Comparison of ENCODE assay signal across 8 mouse cellular contexts in genomic region chr3:116661288-116661869, GRCm38 (mm10). TPM values are rescaled to one million over a fixed set of nuclear protein-coding genes. Genes with fewer than 3 reads are reported as not detected.
DNase-seq lines count a peak whose midpoint lies in the region; ATAC-seq and TF ChIP-seq lines count a peak whose summit lies in the region.

No protein-coding gene starts in this region.

- in situ Hi-C loops in CH12.LX (cut with MboI; ENCODE audit: low pct_ligation_motif_present, low pct_unique_long_range_greater_than_20kb, low sequenced_read_pairs): no loop called here

- no peaks in the 10 kb centered on the region for H3K36me3 ChIP-seq in heart, embryonic 13.5 days
- peaks cover 0 to 2% of the 10 kb centered on the region in 2 experiments for H3K36me3 ChIP-seq in CH12.LX (replicated peaks in 1 of 2; ENCODE audit: control insufficient read depth in 1 of 2, insufficient read depth in 1 of 2, low read length in 1 of 2)
- H3K36me3 ChIP-seq in liver, embryonic 12.5 days: no peaks in the 10 kb centered on the region

- H3K9me3 ChIP-seq in heart, embryonic 13.5 days: no peaks in the 10 kb centered on the region
- no peaks in the 10 kb centered on the region for H3K9me3 ChIP-seq in CH12.LX (replicated peaks; ENCODE audit: low read length)
- no peaks in the 10 kb centered on the region for H3K9me3 ChIP-seq in liver, embryonic 12.5 days (replicated peaks)

- no peak for DNase-seq in heart, adult 11 months
- DNase-seq in CH12.LX (ENCODE audit: extremely low read depth): no peak
- DNase-seq in fibroblast of lung, adult 2 months (ENCODE audit: low read depth): peak; percentile 3
- no peak for DNase-seq in cerebellum, postnatal 36 days
- DNase-seq in frontal cortex, postnatal 10 days (ENCODE audit: low spot score in 2 of 2): no peak

- peak overlapping the region; percentile 99 for H3K9ac ChIP-seq in heart, embryonic 13.5 days
- peak overlapping the region; percentile 92 for H3K9ac ChIP-seq in CH12.LX (ENCODE audit: insufficient read depth, low read depth)
- peak overlapping the region; percentile 98 for H3K9ac ChIP-seq in liver, embryonic 12.5 days

- H3K4me1 ChIP-seq in heart, embryonic 13.5 days: peaks cover 58% of the 10 kb centered on the region
- H3K4me1 ChIP-seq in CH12.LX (ENCODE audit: control insufficient read depth in 1 of 2, insufficient read depth in 2 of 2): peaks cover 4 to 53% of the 10 kb centered on the region in 2 experiments; a peak in 3 of 4 replicates
- H3K4me1 ChIP-seq in liver, embryonic 12.5 days: peaks cover 59% of the 10 kb centered on the region

- no peak for TF ChIP-seq RAD21 in CH12.LX (IDR thresholded peaks at IDR 0.05; ENCODE audit: low read depth, low read length)

- ATAC-seq in heart, embryonic 13.5 days (ENCODE audit: extremely low read depth, insufficient number of reproducible peaks, low FRiP score, low TSS enrichment): no peak
- no peak for ATAC-seq in liver, embryonic 12.5 days
- no peak for ATAC-seq in activated CD4-positive, CD25-positive, alpha-beta regulatory T cell, adult 4 months

- TF ChIP-seq EP300 in CH12.LX (IDR thresholded peaks at IDR 0.05; ENCODE audit: low read length): no peak

- WGBS in heart, embryonic 13.5 days: 5% methylated on average over 16 of the region's 16 CpGs
- 6% methylated on average over 16 of the region's 16 CpGs for WGBS in liver, embryonic 12.5 days (ENCODE audit: insufficient replicate concordance)

- dilution Hi-C loops in CH12.LX (cut with MboI; ENCODE audit: extremely low pct_ligation_motif_present, extremely low pct_unique_long_range_greater_than_20kb, low sequenced_read_pairs): no loop called here

- TF ChIP-seq CTCF in CH12.LX (conservative IDR thresholded peaks at IDR 0.05 in 1 of 2, IDR thresholded peaks at IDR 0.05 in 1 of 2; ENCODE audit: low read depth in 2 of 2, low read length in 2 of 2): no peak

- peak overlapping the region; percentile 78 for H3K4me2 ChIP-seq in heart, embryonic 13.5 days
- H3K4me2 ChIP-seq in CH12.LX (ENCODE audit: insufficient read depth, low read depth, poor library complexity, severe bottlenecking): peak overlapping the region; percentile 86
- peak overlapping the region; percentile 84 for H3K4me2 ChIP-seq in liver, embryonic 12.5 days

- peaks cover 54% of the 10 kb centered on the region for H3K79me2 ChIP-seq in CH12.LX (replicated peaks; ENCODE audit: control insufficient read depth, extremely low read depth, insufficient read depth, poor library complexity, severe bottlenecking)

- H3K27me3 ChIP-seq in heart, embryonic 13.5 days (replicated peaks): no peaks in the 10 kb centered on the region
- no peaks in the 10 kb centered on the region for H3K27me3 ChIP-seq in CH12.LX (replicated peaks)
- H3K27me3 ChIP-seq in liver, embryonic 12.5 days (replicated peaks): no peaks in the 10 kb centered on the region

- peak overlapping the region; percentile 87 for H3K4me3 ChIP-seq in heart, embryonic 13.5 days
- peak overlapping the region; percentile 76 to 97 (median 95) for H3K4me3 ChIP-seq in CH12.LX (replicated peaks in 1 of 3; ENCODE audit: low read depth in 2 of 3, low read length in 2 of 3, poor library complexity in 1 of 3)
- H3K4me3 ChIP-seq in liver, embryonic 12.5 days: peak overlapping the region; percentile 99

- H3K27ac ChIP-seq in heart, embryonic 13.5 days (replicated peaks): peak overlapping the region; percentile 96
- peak overlapping the region; percentile 60 for H3K27ac ChIP-seq in CH12.LX (ENCODE audit: insufficient read depth, low read depth)
- peak overlapping the region; percentile 94 for H3K27ac ChIP-seq in liver, embryonic 12.5 days

- TF ChIP-seq POLR2A in CH12.LX (IDR thresholded peaks at IDR 0.05; ENCODE audit: low read depth, low read length): no peak

TF ChIP-seq in CH12.LX, 34 proteins besides CTCF, POLR2A, EP300 and RAD21:
- TF ChIP-seq MXI1 (IDR thresholded peaks at IDR 0.05; ENCODE audit: low read depth, low read length): 0 out of 2 replicates have a peak, but pooled peaks have one; percentile 6
- no peak for TF ChIP-seq MAZ (IDR thresholded peaks at IDR 0.05; ENCODE audit: low read depth, low read length)
- peak; percentile 76 for TF ChIP-seq CHD1 (IDR thresholded peaks at IDR 0.05; ENCODE audit: low read depth, low read length)
- TF ChIP-seq GABPA (IDR thresholded peaks at IDR 0.05; ENCODE audit: insufficient replicate concordance, low read depth, low read length): no peak
- TF ChIP-seq UBTF (IDR thresholded peaks at IDR 0.05; ENCODE audit: low read depth, low read length): no peak
- TF ChIP-seq SMC3 (IDR thresholded peaks at IDR 0.05; ENCODE audit: low read depth, low read length): no peak
- TF ChIP-seq PAX5 (IDR thresholded peaks at IDR 0.05; ENCODE audit: low read length): no peak
TF ChIP-seq in CH12.LX: peak in this region for 2.

RNA-seq across cellular contexts. Expression of gene Mfsd14a, which starts 1.1 kb away (rescaled TPM):
- polyA plus RNA-seq in heart, embryonic 13.5 days (2015; fragmentation: Nextera tagmentation; extraction: Ambion mirVana): 49.7 and 54.6 TPM in 2 replicates
- total RNA-seq in CH12.LX (2012; rRNA removed) (27.0 and 34.0 TPM in 2 replicates), CH12.LX (2014; rRNA removed) (64.5 and 70.4 TPM in 2 replicates)
- polyA plus RNA-seq in CH12.LX (2012; ENCODE audit: insufficient read length, low read depth): 43.8 and 45.9 TPM in 2 replicates
- 49.6 and 53.1 TPM in 2 replicates for polyA plus RNA-seq in liver, embryonic 12.5 days (2016; fragmentation: Nextera tagmentation; extraction: Ambion mirVana)
- polyA plus RNA-seq in activated CD4-positive, CD25-positive, alpha-beta regulatory T cell, adult 4 months (2017; shearing (Covaris generic)): 10 to 100 TPM; 85.1 to 91.0 TPM

RNA-seq across cellular contexts. Expression of gene Gm43191, which starts 19.7 kb away (rescaled TPM):
- polyA plus RNA-seq in heart, embryonic 13.5 days (2015; fragmentation: Nextera tagmentation; extraction: Ambion mirVana): not detected in 2 replicates
- total RNA-seq in CH12.LX (2012; rRNA removed): not detected in 2 replicates
- not detected in 2 replicates for total RNA-seq in CH12.LX (2014; rRNA removed)
- polyA plus RNA-seq in CH12.LX (2012; ENCODE audit: insufficient read length, low read depth): 0.51 TPM in 1 of 2 replicates, not detected in the other
- not detected in 2 replicates for polyA plus RNA-seq in liver, embryonic 12.5 days (2016; fragmentation: Nextera tagmentation; extraction: Ambion mirVana)
- not detected for polyA plus RNA-seq in activated CD4-positive, CD25-positive, alpha-beta regulatory T cell, adult 4 months (2017; shearing (Covaris generic))

RNA-seq across cellular contexts. Expression of gene Trmt13, which starts 47.0 kb away (rescaled TPM):
- polyA plus RNA-seq in heart, embryonic 13.5 days (2015; fragmentation: Nextera tagmentation; extraction: Ambion mirVana): 18.6 and 18.8 TPM in 2 replicates
- total RNA-seq in CH12.LX (2012; rRNA removed) (11.1 and 13.9 TPM in 2 replicates), CH12.LX (2014; rRNA removed) (9.9 and 15.5 TPM in 2 replicates)
- polyA plus RNA-seq in CH12.LX (2012; ENCODE audit: insufficient read length, low read depth): 18.3 and 20.9 TPM in 2 replicates
- polyA plus RNA-seq in liver, embryonic 12.5 days (2016; fragmentation: Nextera tagmentation; extraction: Ambion mirVana): 13.1 and 13.6 TPM in 2 replicates
- polyA plus RNA-seq in activated CD4-positive, CD25-positive, alpha-beta regulatory T cell, adult 4 months (2017; shearing (Covaris generic)): 10 to 100 TPM; 31.3 TPM

RNA-seq across cellular contexts. Expression of gene Slc35a3, which starts 51.3 kb away (rescaled TPM):
- 8.7 and 10.3 TPM in 2 replicates for polyA plus RNA-seq in heart, embryonic 13.5 days (2015; fragmentation: Nextera tagmentation; extraction: Ambion mirVana)
- 16.3 and 17.8 TPM in 2 replicates for total RNA-seq in CH12.LX (2012; rRNA removed)
- total RNA-seq in CH12.LX (2014; rRNA removed): 45.7 and 52.5 TPM in 2 replicates
- polyA plus RNA-seq in CH12.LX (2012; ENCODE audit: insufficient read length, low read depth): 21.7 and 24.6 TPM in 2 replicates
- 12.0 and 13.8 TPM in 2 replicates for polyA plus RNA-seq in liver, embryonic 12.5 days (2016; fragmentation: Nextera tagmentation; extraction: Ambion mirVana)
- 1 to 10 TPM; 5.4 to 7.7 TPM for polyA plus RNA-seq in activated CD4-positive, CD25-positive, alpha-beta regulatory T cell, adult 4 months (2017; shearing (Covaris generic))
